Mouse (Mus musculus) kidney, adult 2 months (tissue): ENCODE measurements around the gene Chka. TPM values are rescaled to one million over a fixed set of nuclear protein-coding genes. Genes with fewer than 3 reads are reported as not detected.

ENCODE experiments used
- DNase-seq: peaks from one replicate; pipeline ENCODE4 v3.0.0; 2021
- H3K27ac ChIP-seq: fragments of 200-500 bp; 2 replicates; pipeline ENCODE4 v1.5.1; 2012; ENCODE audit warnings: low read depth, low read length, control low read depth, inconsistent platforms; ENCODE audit not compliant: insufficient read depth
- H3K27me3 ChIP-seq: fragments of 200-500 bp; replicated peaks from 2 replicates; pipeline ENCODE4 v1.6.1; 2012; ENCODE audit warnings: mild to moderate bottlenecking, moderate library complexity, low read length, inconsistent platforms; ENCODE audit not compliant: control insufficient read depth, insufficient read depth
- H3K36me3 ChIP-seq: fragments of 200-500 bp; 2 replicates; pipeline ENCODE4 v1.6.1; 2012; ENCODE audit warnings: mild to moderate bottlenecking, moderate library complexity, low read length, inconsistent platforms; ENCODE audit not compliant: control insufficient read depth, insufficient read depth
- H3K4me1 ChIP-seq: fragments of 200-500 bp; 2 replicates; pipeline ENCODE4 v1.6.1; 2011; ENCODE audit warnings: low read length; ENCODE audit not compliant: control insufficient read depth, insufficient read depth
- H3K4me3 ChIP-seq: fragments of 200-500 bp; 2 replicates; pipeline ENCODE4 v1.5.1; 2011; ENCODE audit warnings: mild to moderate bottlenecking, low read depth, low read length, control low read depth; ENCODE audit not compliant: insufficient read depth
- CTCF ChIP-seq: fragments of 200-500 bp; conservative IDR thresholded peaks from 2 replicates; pipeline ENCODE4 v1.5.1; 2011; ENCODE audit warnings: low read depth, mild to moderate bottlenecking, control low read depth, low read length, moderate library complexity, mixed read lengths; ENCODE audit not compliant: insufficient read depth, insufficient read length
- POLR2A ChIP-seq: fragments of 200-500 bp; IDR thresholded peaks from one replicate; pipeline ENCODE4 v1.6.1; 2011; ENCODE audit warnings: low read depth, low read length, control low read depth
- WGBS: fragments of 180-500 bp; shearing (Covaris S2); methylation state at CpG from one replicate; pipeline ENCODE4 v1.1.7; 2018; 5-methylcytosine and 5-hydroxymethylcytosine counted together
- polyA plus RNA-seq: library from polyadenylated mRNA; depleted of rRNA; stranded (reverse); fragments of >200 nt; gene quantifications from 2 replicates; pipeline ENCODE4 v1.2.3, GENCODE M21; 2012

Chka gene
- polyA plus RNA-seq, 1 experiment, result 65.0 TPM

GRCm38 (mm10) chr19:3884325-3884990 lies 32.9 kb downstream of the Chka start:
- Histone ChIP-seq H3K27ac (no peak overlapping the region), H3K36me3 (no peaks in the 10 kb centered on the region; the same call in 1 of the 2 replicates), H3K4me1 (0 out of 2 replicates have a peak, but pooled peaks cover 14% of the 10 kb centered on the region), H3K27me3 (no peaks in the 10 kb centered on the region), H3K4me3 (no peak overlapping the region)
- no peak for DNase-seq
- no peak for TF ChIP-seq POLR2A
- TF ChIP-seq CTCF, result no peak
- WGBS, result 46% methylated on average over 6 of the region's 6 CpGs

DNA sequence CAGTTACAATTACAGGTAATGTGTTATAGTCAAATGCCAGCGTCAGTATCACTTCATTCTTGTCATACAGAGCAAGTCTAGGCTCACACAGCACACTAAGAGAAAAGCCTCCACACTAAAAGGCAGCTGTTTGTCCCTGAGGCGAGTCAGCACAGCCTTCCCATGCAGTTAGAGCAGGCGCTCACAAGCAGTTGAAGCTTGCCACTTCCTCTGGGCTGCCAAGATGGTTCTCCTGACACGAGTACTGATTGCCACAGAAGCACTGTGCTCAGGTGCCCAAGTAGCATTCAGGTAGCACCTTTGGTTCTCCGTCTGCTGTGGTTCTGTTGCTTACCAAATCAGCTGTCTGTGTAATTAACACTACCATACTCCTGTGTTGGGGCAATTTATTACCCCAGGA lies 37.5 kb downstream of the Chka start:
- H3K4me3 ChIP-seq, result no peak overlapping the region

GRCm38 (mm10) chr19:3890181-3890580 lies 38.6 kb downstream of the Chka start:
- no peak overlapping the region for H3K27ac ChIP-seq
- peaks cover 5% of the 10 kb centered on the region for H3K36me3 ChIP-seq
- TF ChIP-seq CTCF (peak; percentile 49), POLR2A (no peak)
- DNase-seq, result no peak
- 73% methylated on average over 8 of the region's 8 CpGs for WGBS
- H3K27me3 ChIP-seq, result no peaks in the 10 kb centered on the region
- H3K4me3 ChIP-seq, result no peak overlapping the region
- H3K4me1 ChIP-seq, result no peaks in the 10 kb centered on the region

More for the DNA sequence above, 37.5 kb downstream of the Chka start:
- WGBS, result 88% methylated on average over 5 of the region's 5 CpGs
- TF ChIP-seq POLR2A (no peak), CTCF (no peak)
- H3K36me3 ChIP-seq, result peaks cover 5% of the 10 kb centered on the region
- H3K4me1 ChIP-seq, result no peaks in the 10 kb centered on the region
- DNase-seq, result no peak
- H3K27me3 ChIP-seq, result no peaks in the 10 kb centered on the region
- H3K27ac ChIP-seq, result no peak overlapping the region

GRCm38 (mm10) chr19:3893545-3894116 lies 42.1 kb downstream of the Chka start:
- Histone ChIP-seq H3K27me3 (no peaks in the 10 kb centered on the region), H3K36me3 (peaks cover 5% of the 10 kb centered on the region), H3K4me3 (no peak overlapping the region), H3K27ac (no peak overlapping the region), H3K4me1 (no peaks in the 10 kb centered on the region)
- 85% methylated on average over 4 of the region's 4 CpGs for WGBS
- DNase-seq, result no peak
- TF ChIP-seq POLR2A (no peak), CTCF (no peak)

DNA sequence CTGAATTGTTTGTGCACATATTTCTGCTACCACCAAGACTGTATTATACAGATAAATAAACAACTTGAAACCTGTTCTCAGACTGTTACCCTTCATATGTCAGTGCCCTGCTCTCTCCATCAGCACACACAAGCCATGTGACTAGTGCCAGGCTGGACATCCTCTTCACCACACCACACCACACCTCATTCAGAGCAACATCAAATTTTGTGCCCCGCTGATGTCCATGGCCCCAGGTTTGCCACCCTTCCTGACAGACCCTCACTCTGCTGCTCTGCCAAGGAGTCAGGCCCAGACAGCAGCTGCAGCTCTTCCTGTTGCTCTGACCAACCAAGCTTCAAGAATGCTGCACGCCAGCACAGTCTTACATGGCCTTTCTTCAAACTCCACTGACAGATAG lies 42.7 kb downstream of the Chka start:
- DNase-seq, result no peak
- TF ChIP-seq POLR2A, result no peak
- no peak for TF ChIP-seq CTCF
- 90% methylated on average over 2 of the region's 2 CpGs for WGBS
- Histone ChIP-seq H3K4me3 (no peak overlapping the region), H3K27me3 (no peaks in the 10 kb centered on the region), H3K4me1 (no peaks in the 10 kb centered on the region), H3K27ac (no peak overlapping the region), H3K36me3 (peaks cover 5% of the 10 kb centered on the region)

DNA sequence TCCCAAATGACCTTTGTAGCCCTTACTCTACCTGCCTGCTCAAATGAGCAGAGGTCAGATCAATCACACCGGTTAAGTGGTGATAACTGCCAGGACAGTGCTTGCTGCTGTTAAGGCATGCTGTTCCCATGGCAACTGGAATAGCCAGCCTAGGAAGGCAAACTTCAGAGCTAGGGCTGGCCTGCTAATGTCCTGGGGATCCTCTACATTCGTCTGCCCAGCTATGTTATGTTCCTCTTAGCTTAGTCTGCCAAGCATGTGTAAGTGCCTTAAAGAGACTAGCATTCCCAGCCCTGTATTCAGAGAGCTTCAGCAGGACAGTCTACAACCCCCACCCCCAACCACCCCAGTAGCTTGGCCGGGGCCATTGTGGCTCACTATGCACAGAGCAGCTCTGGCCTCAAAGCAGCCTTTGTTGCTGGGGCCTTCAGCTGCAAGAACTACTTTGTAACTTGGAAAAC lies 43.6 kb downstream of the Chka start:
- peak; percentile 16 for DNase-seq
- no peak overlapping the region for H3K4me3 ChIP-seq
- H3K36me3 ChIP-seq, result peaks cover 5% of the 10 kb centered on the region
- H3K27me3 ChIP-seq, result no peaks in the 10 kb centered on the region
- TF ChIP-seq CTCF (no peak), POLR2A (no peak)
- WGBS, result 42% methylated on average over 3 of the region's 3 CpGs
- H3K4me1 ChIP-seq, result no peaks in the 10 kb centered on the region
- no peak overlapping the region for H3K27ac ChIP-seq

DNA sequence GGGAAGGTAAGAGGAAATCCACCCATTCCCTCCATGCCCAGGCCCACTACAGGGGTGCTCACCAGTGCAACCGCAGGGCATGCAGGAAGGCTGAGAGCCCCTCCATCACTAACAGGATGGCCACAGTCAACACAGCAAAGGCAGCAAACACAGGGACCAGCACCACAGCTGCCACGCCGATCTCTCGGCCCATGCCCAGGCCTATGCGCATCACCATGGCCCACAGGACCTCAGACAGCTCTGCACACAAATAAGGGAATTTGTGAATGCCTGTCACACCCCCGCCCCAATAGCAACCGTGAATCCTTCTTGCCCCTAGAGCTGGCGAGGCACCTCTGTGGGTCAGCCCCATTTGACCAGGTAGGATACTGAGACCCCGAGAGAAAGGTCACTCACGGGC lies 44.6 kb downstream of the Chka start:
- TF ChIP-seq POLR2A (no peak), CTCF (no peak)
- Histone ChIP-seq H3K27me3 (no peaks in the 10 kb centered on the region), H3K4me3 (no peak overlapping the region), H3K4me1 (no peaks in the 10 kb centered on the region), H3K27ac (no peak overlapping the region), H3K36me3 (peaks cover 3% of the 10 kb centered on the region)
- no peak for DNase-seq
- 91% methylated on average over 10 of the region's 10 CpGs for WGBS

GRCm38 (mm10) chr19:3897557-3897956 lies 46.0 kb downstream of the Chka start:
- Histone ChIP-seq H3K4me3 (no peak overlapping the region), H3K27me3 (no peaks in the 10 kb centered on the region), H3K27ac (no peak overlapping the region), H3K4me1 (no peaks in the 10 kb centered on the region), H3K36me3 (peaks cover 3% of the 10 kb centered on the region)
- TF ChIP-seq CTCF, result no peak
- no peak for TF ChIP-seq POLR2A
- no peak for DNase-seq
- 87% methylated on average over 5 of the region's 5 CpGs for WGBS
